Mouse (Mus musculus): ENCODE measurements around the gene Abhd17c.

- no peak for TF ChIP-seq POLR2A (IDR thresholded peaks at IDR 0.05; ENCODE audit: borderline replicate concordance, extremely low read depth, insufficient read depth, insufficient read length, poor library complexity, severe bottlenecking)
- no peak for TF ChIP-seq CTCF (IDR thresholded peaks at IDR 0.05; ENCODE audit: borderline replicate concordance, extremely low read depth, insufficient read depth, insufficient read length)
Measured at GRCm38 (mm10) chr7:84098098-84098497, 53.6 kb downstream of the Abhd17c start.

Measured in brain, embryonic 14.5 days (tissue).